Mouse (Mus musculus): ENCODE results near the gene Syt16. TPM values are rescaled to one million over a fixed set of nuclear protein-coding genes. Genes with fewer than 3 reads are reported as not detected.

Gene Syt16
- not detected in 2 replicates for polyA plus RNA-seq (2015; fragmentation: Nextera tagmentation; extraction: Ambion mirVana)

DNA sequence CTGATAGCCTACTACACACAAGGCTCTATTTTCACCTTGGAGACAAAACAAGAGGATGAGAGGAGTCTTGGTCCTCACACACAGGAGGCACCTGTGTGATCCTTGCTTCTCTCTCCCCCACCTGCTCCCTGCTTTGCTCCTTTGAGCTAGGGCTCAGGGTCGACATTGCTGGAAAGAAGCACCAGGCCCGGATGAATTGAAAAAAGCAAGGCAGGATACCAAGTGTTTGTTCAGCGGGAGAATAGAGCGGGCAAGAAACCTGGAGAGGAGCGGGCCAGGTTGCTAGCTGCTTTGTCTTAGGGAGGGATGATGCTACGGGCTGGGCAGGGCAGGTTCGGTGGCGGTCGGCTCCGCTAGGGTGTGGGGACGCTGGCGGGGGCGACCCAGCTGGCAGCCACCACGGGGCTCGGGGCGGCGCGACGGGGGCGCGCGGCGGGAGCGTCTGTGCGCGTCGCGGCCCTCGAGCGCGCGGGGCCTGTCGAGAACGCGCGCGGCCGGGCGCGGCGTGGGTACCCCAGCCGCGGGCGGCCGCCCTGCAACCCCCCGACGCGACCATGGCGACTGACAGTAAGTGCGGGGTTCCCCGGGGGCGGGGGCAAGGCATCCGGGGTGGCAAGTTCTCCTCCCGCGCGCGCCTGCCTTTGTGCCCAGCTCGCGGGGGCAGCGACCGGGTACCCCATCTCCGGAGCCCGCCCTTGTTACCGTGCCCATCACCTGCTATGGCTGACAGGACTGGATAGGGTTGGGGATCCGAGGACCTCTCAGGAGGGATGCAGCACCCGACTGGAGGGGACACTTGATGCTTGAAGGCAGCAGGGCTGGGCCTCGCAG, at the start of gene Syt16:
Gene Syt16, plus strand, starts transcription at position 365 of the 831 bp plus-strand sequence.

DNA sequence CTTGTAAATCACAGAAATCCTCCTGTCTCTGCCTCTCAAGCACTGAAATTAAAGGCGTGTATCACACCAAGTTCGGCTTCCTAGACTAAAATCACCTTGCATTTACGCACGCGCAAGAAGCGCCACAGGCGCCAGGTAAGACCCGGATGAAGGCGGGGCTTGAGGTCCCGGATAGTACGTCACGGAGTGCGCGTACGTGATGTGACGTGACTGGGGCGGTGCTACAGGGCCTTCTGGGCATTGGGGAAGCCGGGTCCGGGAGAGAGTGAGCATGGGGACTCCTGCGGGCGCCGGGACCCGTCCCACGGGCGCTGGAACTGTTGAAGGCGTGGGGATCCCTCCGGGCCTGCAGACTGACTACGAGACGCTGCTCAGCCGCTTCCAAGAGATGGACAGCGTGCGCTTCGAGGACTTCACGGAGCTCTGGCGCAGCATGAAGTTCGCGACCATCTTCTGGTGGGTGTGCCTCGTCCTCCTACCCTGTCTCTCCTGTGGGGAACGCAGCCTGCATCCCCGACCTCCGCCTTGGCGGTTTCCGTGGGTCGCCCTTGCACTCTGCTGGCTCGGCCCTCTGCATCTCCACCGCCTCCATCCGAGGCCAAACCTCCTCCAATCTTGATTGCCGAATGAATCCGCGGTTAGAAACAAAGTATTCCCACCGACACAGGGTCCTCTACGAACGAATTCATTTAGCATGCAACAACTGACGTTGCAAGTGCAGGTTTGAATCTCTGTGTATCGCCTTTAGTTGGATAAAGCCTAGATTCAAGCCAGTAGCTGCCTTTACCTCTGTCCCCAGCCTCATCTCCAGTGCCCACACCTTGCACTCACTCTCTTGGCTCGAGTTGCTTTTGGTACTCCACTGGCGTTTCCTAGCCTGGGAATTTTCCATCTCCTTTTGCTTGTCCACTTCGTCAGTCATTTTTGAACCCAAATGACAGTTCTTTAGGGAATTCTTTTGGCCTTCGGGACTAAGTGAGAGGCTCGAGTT, 32.9 kb upstream of the Syt16 start, which contains the start of gene Snapc1:
Gene Snapc1, plus strand, starts transcription at position 191 of the 991 bp plus-strand sequence.

DNA sequence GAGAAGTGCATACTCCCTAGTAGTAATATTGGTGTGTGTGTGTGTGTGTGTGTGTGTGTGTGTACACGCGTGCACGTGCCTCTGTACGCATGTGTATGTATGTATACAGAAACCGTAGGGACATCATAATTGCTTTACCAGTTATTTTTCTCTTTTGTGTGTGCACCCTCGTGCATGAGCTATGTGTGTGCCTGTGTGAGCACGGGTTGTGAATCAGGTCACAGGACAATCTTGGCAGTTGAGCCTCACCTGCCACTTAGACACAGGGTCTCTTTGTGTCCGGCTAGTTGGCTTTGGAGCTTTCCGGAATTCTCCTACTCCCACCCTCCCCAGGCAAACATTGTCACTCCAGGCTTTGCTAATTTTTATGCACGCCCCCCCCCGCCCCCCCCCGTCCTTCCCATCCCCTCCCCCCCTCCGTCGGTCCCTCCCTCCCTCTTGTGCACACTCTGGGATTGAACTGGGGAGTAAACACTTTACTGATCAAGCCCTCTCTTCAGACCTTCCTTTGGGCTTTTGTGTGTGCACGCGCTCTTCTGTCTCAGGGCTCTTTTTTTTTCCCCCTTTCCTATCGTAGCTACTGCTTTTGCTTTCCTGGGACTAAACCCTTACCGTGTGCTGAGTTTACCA, 319.0 kb downstream of the Syt16 start, which contains the start of gene Gm11042:
Gene Gm11042, minus strand, starts transcription at position 51 of the 630 bp plus-strand sequence.

Other genes starting within 250 kb of the Syt16 start
- 23.8 and 29.0 TPM in 2 replicates for gene Hif1a, start 96.3 kb upstream of the Syt16 start, polyA plus RNA-seq (2015; fragmentation: Nextera tagmentation; extraction: Ambion mirVana)
- 2.7 and 3.6 TPM in 2 replicates for gene Gm49321, start 60.0 kb upstream of the Syt16 start, polyA plus RNA-seq (2015; fragmentation: Nextera tagmentation; extraction: Ambion mirVana)
- 6.2 and 7.5 TPM in 2 replicates for gene Snapc1, start 33.2 kb upstream of the Syt16 start, polyA plus RNA-seq (2015; fragmentation: Nextera tagmentation; extraction: Ambion mirVana)

Measured in spleen, postnatal 0 days (tissue).